Mouse (Mus musculus): ENCODE data around the gene Timm17a. TPM values are rescaled to one million over a fixed set of nuclear protein-coding genes. Genes with fewer than 3 reads are reported as not detected.
A peak's percentile ranks its signal among the peaks of the same experiment; 100 is the strongest.

Gene Timm17a
- 172 and 177 TPM in 2 replicates for polyA plus RNA-seq (2016; fragmentation: Nextera tagmentation; extraction: Ambion mirVana)

DNA sequence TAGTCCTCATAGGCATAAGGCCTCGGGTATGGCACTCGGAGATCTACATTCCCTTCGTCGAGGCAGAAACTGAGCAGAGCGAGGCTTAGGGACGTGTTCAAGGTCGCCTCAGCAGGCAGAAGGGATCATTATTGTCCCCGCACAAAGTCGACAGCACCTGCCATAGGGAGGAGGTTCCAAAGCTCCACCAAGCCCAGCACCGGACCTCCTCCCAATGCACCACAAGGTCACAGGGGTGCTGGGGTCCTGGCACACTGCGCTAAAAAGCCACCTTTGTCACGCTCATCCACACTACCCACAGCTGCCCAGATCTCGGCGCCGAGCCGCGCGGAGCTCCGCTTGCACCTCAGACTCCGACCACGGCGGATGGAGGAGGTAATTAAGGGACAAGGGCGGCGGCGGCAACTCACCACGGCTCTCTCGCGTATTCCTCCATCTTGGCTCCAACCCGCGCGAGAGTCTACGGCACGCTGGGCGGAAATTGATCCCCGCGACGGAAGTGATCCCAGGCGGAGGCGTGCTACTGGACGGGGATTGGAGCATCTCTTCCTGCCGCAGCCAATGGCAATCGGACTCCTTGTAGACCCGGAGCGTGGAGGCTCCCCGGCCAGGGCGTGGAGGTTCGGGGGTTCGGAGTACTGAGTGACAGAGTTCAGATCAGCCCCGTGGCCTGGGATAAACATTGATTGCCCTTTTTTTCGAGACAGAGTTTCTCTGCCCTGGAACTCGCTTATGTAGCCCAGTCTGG lies at the start of gene Timm17a:
Timm17a (minus strand) TSS at position 495 of the 748 bp plus-strand sequence.
- Histone ChIP-seq H3K27me3 (no peaks in the 10 kb centered on the region), H3K4me3 (peak within 1 kb of the TSS; percentile 84), H3K9ac (peak within 1 kb of the TSS; percentile 90), H3K4me2 (replicated peaks) (peak within 1 kb of the TSS; percentile 73), H3K27ac (peak within 1 kb of the TSS; percentile 87), H3K36me3 (peaks cover 12% of the 10 kb centered on the region), H3K9me3 (no peaks in the 10 kb centered on the region), H3K4me1 (peaks cover 14% of the 10 kb centered on the region)
- WGBS, result under 1% methylated on average over 51 of the region's 51 CpGs
- ATAC-seq (ENCODE audit: insufficient number of reproducible peaks, insufficient read depth, low FRiP score, low TSS enrichment), result peak; percentile 98

DNA sequence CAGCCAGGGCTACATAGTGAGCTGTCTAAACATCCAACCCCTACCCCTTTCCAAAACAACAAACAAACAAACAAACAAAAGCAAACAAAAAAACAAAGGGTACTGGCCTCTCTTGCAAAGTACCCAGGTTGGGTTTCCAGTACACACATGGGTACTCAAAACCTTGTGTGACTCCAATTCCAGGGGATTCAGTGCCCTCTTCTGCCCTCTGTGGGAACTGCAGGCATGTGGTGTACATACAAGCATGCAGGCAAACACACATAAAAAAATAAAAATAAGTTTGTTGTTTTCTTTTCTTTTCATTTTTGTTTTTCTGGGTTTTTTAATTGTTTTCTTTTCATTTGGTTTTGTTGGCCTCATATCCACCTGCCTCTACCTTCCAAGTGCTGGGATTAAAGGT lies 48.5 kb upstream of the Timm17a start:
- H3K4me3 ChIP-seq, result no peak overlapping the region
- H3K36me3 ChIP-seq, result no peaks in the 10 kb centered on the region
- no peak overlapping the region for H3K27ac ChIP-seq
- no peak overlapping the region for H3K4me2 ChIP-seq (replicated peaks)
- H3K9ac ChIP-seq, result no peak overlapping the region
- no peak for ATAC-seq (ENCODE audit: insufficient number of reproducible peaks, insufficient read depth, low FRiP score, low TSS enrichment)
- no peaks in the 10 kb centered on the region for H3K4me1 ChIP-seq
- no peaks in the 10 kb centered on the region for H3K27me3 ChIP-seq
- H3K9me3 ChIP-seq, result no peaks in the 10 kb centered on the region

DNA sequence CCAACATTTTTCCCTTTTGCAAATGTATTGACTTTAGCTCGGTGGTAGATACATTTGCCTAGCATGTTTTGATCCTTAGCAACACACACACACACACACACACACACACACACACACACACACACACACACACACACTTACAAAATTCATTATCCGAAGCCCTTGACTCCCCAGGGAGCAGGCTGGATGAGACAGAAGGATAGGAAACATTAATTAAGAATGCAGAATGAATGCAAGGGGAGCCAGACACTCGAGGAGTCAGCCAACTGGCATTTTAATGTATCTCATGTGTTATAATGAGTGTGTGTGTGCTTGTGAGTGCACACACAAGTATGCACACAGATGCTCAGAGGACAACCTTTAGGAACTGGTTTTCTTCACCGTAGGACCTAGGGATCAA lies 47.9 kb upstream of the Timm17a start:
- Histone ChIP-seq H3K27me3 (no peaks in the 10 kb centered on the region), H3K27ac (no peak overlapping the region), H3K9me3 (no peaks in the 10 kb centered on the region), H3K36me3 (no peaks in the 10 kb centered on the region), H3K4me2 (replicated peaks) (no peak overlapping the region), H3K9ac (no peak overlapping the region), H3K4me3 (no peak overlapping the region), H3K4me1 (no peaks in the 10 kb centered on the region)
- ATAC-seq (ENCODE audit: insufficient number of reproducible peaks, insufficient read depth, low FRiP score, low TSS enrichment), result no peak
- WGBS, result 84% methylated on average over 4 of the region's 4 CpGs

DNA sequence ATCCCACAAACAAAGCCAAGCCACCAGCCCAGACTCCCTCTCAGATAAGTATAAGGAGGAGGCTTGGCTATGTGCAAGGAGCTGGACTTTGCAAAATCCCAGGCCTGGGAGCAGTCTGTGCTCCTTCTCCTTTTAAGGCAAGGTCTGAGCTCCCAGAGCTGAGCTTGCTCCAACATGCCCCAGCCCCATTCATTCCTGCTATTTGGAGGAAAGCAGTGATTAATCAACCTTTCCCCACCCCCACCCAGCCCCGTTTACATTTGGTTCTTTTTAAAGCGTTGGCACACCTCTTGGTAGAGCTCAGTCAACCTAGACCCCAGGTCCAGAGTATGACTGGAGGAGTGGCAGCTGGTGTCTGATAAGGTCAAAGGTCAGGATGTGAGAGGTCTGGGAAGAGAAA lies 45.5 kb upstream of the Timm17a start:
- no peak overlapping the region for H3K9ac ChIP-seq
- H3K36me3 ChIP-seq, result no peaks in the 10 kb centered on the region
- WGBS, result 49% methylated on average over 2 of the region's 2 CpGs
- no peak overlapping the region for H3K4me2 ChIP-seq (replicated peaks)
- no peaks in the 10 kb centered on the region for H3K27me3 ChIP-seq
- H3K4me3 ChIP-seq, result no peak overlapping the region
- H3K27ac ChIP-seq, result no peak overlapping the region
- ATAC-seq (ENCODE audit: insufficient number of reproducible peaks, insufficient read depth, low FRiP score, low TSS enrichment), result no peak
- H3K4me1 ChIP-seq, result no peaks in the 10 kb centered on the region
- no peaks in the 10 kb centered on the region for H3K9me3 ChIP-seq

DNA sequence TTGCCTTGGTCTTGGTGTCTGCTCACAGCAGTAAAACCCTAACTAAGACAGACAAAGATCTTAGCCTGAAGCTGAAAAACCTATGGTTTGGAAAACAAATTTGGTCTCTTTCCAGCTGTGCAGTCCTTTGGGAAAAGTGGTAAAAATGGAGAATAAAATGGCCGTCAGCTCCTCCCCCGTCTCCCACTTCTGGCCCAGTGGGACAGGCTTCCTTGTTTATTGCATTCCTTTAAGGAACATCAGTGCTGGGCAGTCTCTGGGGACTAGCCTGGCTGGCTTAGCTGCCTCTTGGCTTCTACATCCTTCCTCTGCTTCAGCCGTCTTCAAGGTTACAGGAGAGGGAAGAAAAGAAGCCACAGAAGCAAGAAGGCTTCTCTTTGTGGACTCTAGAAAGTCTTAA lies 38.4 kb upstream of the Timm17a start:
- no peak for ATAC-seq (ENCODE audit: insufficient number of reproducible peaks, insufficient read depth, low FRiP score, low TSS enrichment)
- H3K27ac ChIP-seq, result no peak overlapping the region
- H3K9me3 ChIP-seq, result no peaks in the 10 kb centered on the region
- no peaks in the 10 kb centered on the region for H3K36me3 ChIP-seq
- H3K4me3 ChIP-seq, result no peak overlapping the region
- H3K9ac ChIP-seq, result no peak overlapping the region
- peaks cover 10% of the 10 kb centered on the region; the same call in 1 of the 2 replicates for H3K4me1 ChIP-seq
- no peak overlapping the region for H3K4me2 ChIP-seq (replicated peaks)
- no peaks in the 10 kb centered on the region for H3K27me3 ChIP-seq
- WGBS, result 80% methylated on average over 3 of the region's 3 CpGs

DNA sequence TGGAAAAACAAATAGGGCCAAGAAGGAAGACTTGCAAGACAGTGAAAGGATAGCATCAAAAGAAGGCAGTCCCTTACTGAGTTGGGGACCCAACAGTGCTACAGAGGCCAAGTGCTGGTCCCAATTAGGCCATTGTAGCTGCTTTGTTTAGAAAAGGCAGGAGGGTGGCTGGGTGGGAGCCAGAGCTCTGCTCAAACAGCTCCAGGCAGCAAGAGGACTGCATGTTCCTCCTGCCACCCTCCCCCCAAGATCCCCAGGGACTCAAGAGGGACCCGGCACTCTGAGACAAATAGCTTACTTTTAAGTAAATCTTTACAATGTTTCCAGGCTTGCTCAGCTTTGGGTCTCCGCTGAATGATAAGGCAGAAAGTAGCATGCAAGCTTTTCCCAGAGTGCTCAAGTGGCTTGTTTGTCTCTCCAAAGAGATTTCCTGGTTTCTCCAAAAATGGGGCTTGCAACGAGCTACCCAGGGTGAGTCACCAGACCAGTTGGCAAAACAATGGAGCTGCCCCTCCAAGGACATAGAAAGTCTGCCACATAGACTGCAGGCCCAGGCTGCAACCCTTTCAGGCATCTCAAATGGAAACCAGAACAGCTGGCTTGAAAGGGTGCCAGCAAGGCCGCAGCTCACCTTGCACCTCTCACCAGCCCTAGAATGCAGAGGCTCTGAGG lies 34.1 kb upstream of the Timm17a start:
- Histone ChIP-seq H3K4me1 (peaks cover 10% of the 10 kb centered on the region; the same call in 1 of the 2 replicates), H3K36me3 (no peaks in the 10 kb centered on the region), H3K9ac (no peak overlapping the region), H3K27me3 (no peaks in the 10 kb centered on the region), H3K27ac (no peak overlapping the region), H3K4me3 (no peak overlapping the region), H3K9me3 (no peaks in the 10 kb centered on the region), H3K4me2 (replicated peaks) (no peak overlapping the region)
- no peak for ATAC-seq (ENCODE audit: insufficient number of reproducible peaks, insufficient read depth, low FRiP score, low TSS enrichment)
- WGBS, result 54% methylated on average over 4 of the region's 4 CpGs

DNA sequence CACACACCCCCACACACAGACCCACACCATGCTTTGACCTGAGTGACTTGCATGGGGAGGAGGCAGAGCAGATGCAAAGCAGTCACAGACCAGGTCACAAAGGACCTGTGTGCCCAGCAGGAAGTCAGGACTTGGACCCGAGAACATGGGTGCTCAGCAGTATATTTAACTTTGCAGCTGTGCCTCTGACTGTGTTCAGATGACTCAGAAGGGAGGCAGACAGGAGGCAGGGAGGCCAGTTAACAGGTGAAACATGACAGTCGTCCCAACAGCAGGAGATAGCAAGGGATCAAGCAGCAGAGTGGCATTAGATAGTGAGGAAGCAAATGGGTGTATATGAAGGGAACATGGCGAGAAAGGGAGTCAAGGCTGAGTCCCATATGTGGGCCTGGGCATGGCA lies 33.3 kb upstream of the Timm17a start:
- Histone ChIP-seq H3K4me1 (peaks cover 10% of the 10 kb centered on the region; the same call in 1 of the 2 replicates), H3K9ac (no peak overlapping the region), H3K27me3 (no peaks in the 10 kb centered on the region), H3K27ac (no peak overlapping the region), H3K4me2 (replicated peaks) (no peak overlapping the region), H3K36me3 (no peaks in the 10 kb centered on the region), H3K9me3 (no peaks in the 10 kb centered on the region), H3K4me3 (no peak overlapping the region)
- no peak for ATAC-seq (ENCODE audit: insufficient number of reproducible peaks, insufficient read depth, low FRiP score, low TSS enrichment)
- WGBS, result 60% methylated on average over 3 of the region's 3 CpGs

DNA sequence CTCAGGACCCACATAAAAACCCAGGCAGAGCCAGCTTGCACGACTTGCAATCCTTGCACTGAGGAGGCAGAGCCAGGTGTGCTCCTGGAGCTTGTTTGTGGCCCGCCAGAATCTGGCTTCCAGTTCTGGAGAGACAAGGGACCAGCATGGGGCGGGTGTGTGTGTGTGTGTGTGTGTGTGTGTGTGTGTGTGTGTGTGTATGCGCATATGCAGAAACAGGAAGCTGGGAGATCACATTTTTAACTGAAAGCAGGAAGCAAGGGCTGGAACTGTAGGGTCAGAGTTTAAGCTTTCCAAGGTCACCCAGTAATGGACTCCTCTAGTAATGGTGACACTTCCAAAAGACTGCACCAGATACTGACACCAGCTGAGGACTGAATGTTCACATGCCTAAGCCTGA lies 30.4 kb upstream of the Timm17a start:
- H3K27me3 ChIP-seq, result no peaks in the 10 kb centered on the region
- no peaks in the 10 kb centered on the region for H3K36me3 ChIP-seq
- no peak overlapping the region for H3K4me3 ChIP-seq
- peaks cover 10% of the 10 kb centered on the region; the same call in 1 of the 2 replicates for H3K4me1 ChIP-seq
- H3K27ac ChIP-seq, result no peak overlapping the region
- no peak overlapping the region for H3K9ac ChIP-seq
- H3K4me2 ChIP-seq (replicated peaks), result no peak overlapping the region
- no peaks in the 10 kb centered on the region for H3K9me3 ChIP-seq
- WGBS, result 55% methylated on average over 4 of the region's 4 CpGs
- ATAC-seq (ENCODE audit: insufficient number of reproducible peaks, insufficient read depth, low FRiP score, low TSS enrichment), result no peak

DNA sequence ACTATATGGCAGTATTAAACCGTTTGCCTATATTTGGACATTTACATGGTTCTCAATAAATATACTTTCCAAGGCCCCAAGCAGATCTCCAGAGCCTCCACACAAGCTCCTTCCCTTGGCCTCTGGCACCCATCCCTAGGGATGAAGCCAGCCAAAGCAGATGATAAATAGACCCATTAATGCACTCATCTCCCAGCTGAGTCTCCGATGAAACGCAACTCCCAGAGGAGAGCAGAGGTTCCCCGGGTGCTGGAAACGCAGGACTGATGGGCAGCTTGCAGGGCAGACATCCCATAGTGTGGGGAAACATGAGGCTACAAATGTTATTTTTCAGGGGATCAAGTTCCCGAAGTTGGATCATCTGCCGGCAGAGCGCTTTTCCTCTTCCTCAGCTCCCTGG lies 28.4 kb upstream of the Timm17a start:
- Histone ChIP-seq H3K27me3 (no peaks in the 10 kb centered on the region), H3K27ac (no peak overlapping the region), H3K9me3 (no peaks in the 10 kb centered on the region), H3K4me1 (no peaks in the 10 kb centered on the region), H3K4me2 (replicated peaks) (no peak overlapping the region), H3K36me3 (no peaks in the 10 kb centered on the region), H3K9ac (no peak overlapping the region), H3K4me3 (no peak overlapping the region)
- ATAC-seq (ENCODE audit: insufficient number of reproducible peaks, insufficient read depth, low FRiP score, low TSS enrichment), result no peak
- WGBS, result 67% methylated on average over 8 of the region's 8 CpGs

DNA sequence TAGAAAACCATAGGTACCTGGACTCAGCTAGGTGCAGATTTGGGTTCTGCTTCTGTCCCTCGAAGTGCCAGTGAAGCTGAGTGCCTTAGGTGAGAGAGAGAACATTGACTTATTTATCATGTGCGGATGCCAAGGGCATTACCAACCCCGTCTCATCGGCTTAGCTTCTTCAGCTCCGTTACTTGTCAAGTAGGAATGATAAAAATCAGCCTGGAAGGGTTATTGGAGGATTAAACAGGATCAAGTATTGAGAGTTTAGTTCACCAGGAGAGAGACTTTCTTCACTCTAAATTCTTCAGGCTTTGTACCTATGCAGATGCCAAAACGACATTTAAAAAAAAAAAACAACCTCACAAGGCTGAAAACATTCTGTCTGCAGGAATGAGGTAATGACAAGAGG lies 17.0 kb upstream of the Timm17a start:
- ATAC-seq (ENCODE audit: insufficient number of reproducible peaks, insufficient read depth, low FRiP score, low TSS enrichment), result no peak
- no peak overlapping the region for H3K9ac ChIP-seq
- WGBS, result 76% methylated on average over 6 of the region's 6 CpGs

DNA sequence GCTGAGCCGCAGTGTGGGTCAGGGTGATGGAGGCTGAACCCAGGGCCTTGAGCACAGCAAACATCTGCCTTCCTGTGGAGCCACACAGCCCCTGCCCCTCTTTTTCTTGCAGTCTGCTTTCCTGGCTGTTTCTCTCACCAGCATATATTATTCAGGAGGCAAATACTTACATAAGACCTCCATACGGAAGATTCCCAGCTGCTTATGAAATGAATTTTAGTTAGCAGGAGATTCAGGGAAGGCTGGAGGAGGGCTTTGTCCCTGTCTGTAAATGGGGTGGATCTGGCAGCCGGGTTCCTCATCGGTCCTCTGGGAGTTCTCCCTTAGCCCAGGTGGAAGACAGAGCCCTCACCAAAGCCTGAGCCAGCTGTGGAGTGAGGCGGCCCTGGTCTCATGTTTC lies 14.8 kb upstream of the Timm17a start:
- ATAC-seq (ENCODE audit: insufficient number of reproducible peaks, insufficient read depth, low FRiP score, low TSS enrichment), result no peak
- peaks cover 23% of the 10 kb centered on the region; the same call in 1 of the 2 replicates for H3K4me1 ChIP-seq
- H3K9ac ChIP-seq, result no peak overlapping the region
- H3K36me3 ChIP-seq, result no peaks in the 10 kb centered on the region
- H3K27me3 ChIP-seq, result no peaks in the 10 kb centered on the region
- no peaks in the 10 kb centered on the region for H3K9me3 ChIP-seq
- H3K4me2 ChIP-seq (replicated peaks), result no peak overlapping the region
- 54% methylated on average over 5 of the region's 5 CpGs for WGBS
- no peak overlapping the region for H3K4me3 ChIP-seq
- H3K27ac ChIP-seq, result no peak overlapping the region

More for the DNA sequence above, 17.0 kb upstream of the Timm17a start:
- Histone ChIP-seq H3K9me3 (no peaks in the 10 kb centered on the region), H3K4me1 (0 out of 2 replicates have a peak, but pooled peaks cover 6% of the 10 kb centered on the region), H3K27me3 (no peaks in the 10 kb centered on the region), H3K27ac (no peak overlapping the region), H3K4me3 (no peak overlapping the region), H3K36me3 (no peaks in the 10 kb centered on the region), H3K4me2 (replicated peaks) (no peak overlapping the region)

DNA sequence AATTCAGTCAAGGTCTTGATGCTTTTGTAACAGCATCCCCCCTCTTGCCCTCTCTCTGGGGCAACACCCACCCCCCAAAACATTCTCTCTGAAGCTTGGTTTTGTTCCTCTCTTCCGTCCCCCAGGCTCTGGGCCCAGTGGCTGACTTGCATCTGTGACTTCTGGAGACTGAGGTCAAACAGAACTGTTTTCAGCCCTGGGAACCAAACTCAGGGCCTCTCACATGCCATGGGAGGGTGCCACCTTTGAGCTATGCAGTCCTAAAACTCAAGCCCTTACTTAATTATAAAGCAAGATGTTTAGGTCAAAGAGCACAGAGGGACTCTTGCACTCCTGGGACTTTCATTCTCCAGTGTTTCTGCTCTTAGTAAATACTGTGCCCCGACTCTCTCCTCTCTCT lies 12.4 kb upstream of the Timm17a start:
- no peak overlapping the region for H3K4me2 ChIP-seq (replicated peaks)
- 84% methylated on average over 2 of the region's 2 CpGs for WGBS
- H3K9me3 ChIP-seq, result no peaks in the 10 kb centered on the region
- no peaks in the 10 kb centered on the region for H3K27me3 ChIP-seq
- no peaks in the 10 kb centered on the region for H3K36me3 ChIP-seq
- H3K4me1 ChIP-seq, result peaks cover 23% of the 10 kb centered on the region; the same call in 1 of the 2 replicates
- no peak overlapping the region for H3K27ac ChIP-seq
- no peak overlapping the region for H3K9ac ChIP-seq
- no peak overlapping the region for H3K4me3 ChIP-seq
- ATAC-seq (ENCODE audit: insufficient number of reproducible peaks, insufficient read depth, low FRiP score, low TSS enrichment), result no peak
